Mouse (Mus musculus) cerebellum, adult 11-12 months (tissue): ENCODE results near the gene Sncg.
A peak's percentile ranks its signal among the peaks of the same experiment; 100 is the strongest.
"Not testable (repeated sequence)": the region's sequence is repeated elsewhere in the genome, so short reads cannot be mapped to it uniquely, and the experiment has no call there.

Experiments
- DNase-seq: peaks from one replicate; pipeline ENCODE4 v3.0.0; 2022

Sncg gene

GRCm38 (mm10) chr14:34370203-34370602 is 4.4 kb downstream of the Sncg start:
- no peak for DNase-seq

GRCm38 (mm10) chr14:34365147-34365507 is 9.5 kb downstream of the Sncg start:
- no peak for DNase-seq

- not testable (repeated sequence) for DNase-seq
Measured at GRCm38 (mm10) chr14:34364254-34365146, 10.1 kb downstream of the Sncg start.

GRCm38 (mm10) chr14:34363490-34364253 is 10.9 kb downstream of the Sncg start:
- DNase-seq = peak; percentile 72

- peak; percentile 84 for DNase-seq
Measured at GRCm38 (mm10) chr14:34362726-34363445, 11.7 kb downstream of the Sncg start.

GRCm38 (mm10) chr14:34362135-34362534 is 12.5 kb downstream of the Sncg start:
- no peak for DNase-seq

GRCm38 (mm10) chr14:34360251-34360650 is 14.3 kb downstream of the Sncg start:
- no peak for DNase-seq

GRCm38 (mm10) chr14:34359676-34360244 is 14.8 kb downstream of the Sncg start:
- no peak for DNase-seq

- DNase-seq = no peak
Measured at GRCm38 (mm10) chr14:34357671-34358455, 16.7 kb downstream of the Sncg start.

- DNase-seq = no peak
Measured at GRCm38 (mm10) chr14:34355301-34355700, 19.3 kb downstream of the Sncg start, which contains the start of gene Fam25c. Fam25c (minus strand) TSS chr14:34355433.

GRCm38 (mm10) chr14:34354456-34354855 is 20.1 kb downstream of the Sncg start:
- no peak for DNase-seq

- no peak for DNase-seq
Measured at GRCm38 (mm10) chr14:34353326-34353725, 21.3 kb downstream of the Sncg start.

- DNase-seq = no peak
Measured at GRCm38 (mm10) chr14:34352523-34352922, 22.1 kb downstream of the Sncg start.

- DNase-seq = no peak
Measured at GRCm38 (mm10) chr14:34351660-34352059, 22.9 kb downstream of the Sncg start.

- DNase-seq = no peak
Measured at GRCm38 (mm10) chr14:34349007-34349406, 25.6 kb downstream of the Sncg start.

GRCm38 (mm10) chr14:34348301-34348700 is 26.3 kb downstream of the Sncg start:
- no peak for DNase-seq

- no peak for DNase-seq
Measured at GRCm38 (mm10) chr14:34347084-34347483, 27.5 kb downstream of the Sncg start.

- no peak for DNase-seq
Measured at GRCm38 (mm10) chr14:34345771-34346566, 28.6 kb downstream of the Sncg start.

- DNase-seq = no peak
Measured at GRCm38 (mm10) chr14:34344361-34344760, 30.2 kb downstream of the Sncg start.

- DNase-seq = no peak
Measured at GRCm38 (mm10) chr14:34343078-34343477, 31.5 kb downstream of the Sncg start.

- DNase-seq = no peak
Measured at GRCm38 (mm10) chr14:34341993-34342392, 32.6 kb downstream of the Sncg start.
